Mouse (Mus musculus) hindlimb bud, embryonic 11.5 days (tissue): Measurements from ENCODE around the gene Rpl23.
"Not testable (repeated sequence)": the region's sequence is repeated elsewhere in the genome, so short reads cannot be mapped to it uniquely, and the experiment has no call there.

Experiments used
- DNase-seq: peaks from one replicate; pipeline ENCODE4 v3.0.0-alpha.2; 2012; ENCODE audit warnings: low read depth, low spot score; ENCODE audit errors: extremely low spot score

The Rpl23 gene

GRCm38 (mm10) chr11:97799994-97800690 lies 17.9 kb upstream of the Rpl23 start:
- DNase-seq: no peak

- DNase-seq: no peak
Observed at GRCm38 (mm10) chr11:97799146-97799993, 17.1 kb upstream of the Rpl23 start.

GRCm38 (mm10) chr11:97798782-97799145 lies 16.5 kb upstream of the Rpl23 start, which contains the start of gene Lasp1:
Lasp1 (plus strand) TSS chr11:97799000.
- no peak for DNase-seq

- DNase-seq: no peak
Observed at GRCm38 (mm10) chr11:97798083-97798435, 15.8 kb upstream of the Rpl23 start.

- DNase-seq: no peak
Observed at GRCm38 (mm10) chr11:97797369-97798082, 15.3 kb upstream of the Rpl23 start.

- DNase-seq: no peak
Observed at GRCm38 (mm10) chr11:97796910-97797309, 14.7 kb upstream of the Rpl23 start.

- DNase-seq: no peak
Observed at GRCm38 (mm10) chr11:97793165-97793564, 10.9 kb upstream of the Rpl23 start.

- not testable (repeated sequence) for DNase-seq
Observed at GRCm38 (mm10) chr11:97790778-97791438, 8.7 kb upstream of the Rpl23 start.

GRCm38 (mm10) chr11:97789727-97790126 lies 7.5 kb upstream of the Rpl23 start:
- no peak for DNase-seq

GRCm38 (mm10) chr11:97787961-97788360 lies 5.7 kb upstream of the Rpl23 start:
- no peak for DNase-seq

GRCm38 (mm10) chr11:97782564-97782895 lies 293 bp upstream of the Rpl23 start:
- no peak for DNase-seq

- DNase-seq: no peak
Observed at GRCm38 (mm10) chr11:97781478-97781831, 782 bp downstream of the Rpl23 start.

GRCm38 (mm10) chr11:97779968-97780701 lies 2.1 kb downstream of the Rpl23 start:
- DNase-seq: no peak

GRCm38 (mm10) chr11:97778918-97779317 lies 3.3 kb downstream of the Rpl23 start:
- DNase-seq: no peak

- no peak for DNase-seq
Observed at GRCm38 (mm10) chr11:97777129-97777529, 5.1 kb downstream of the Rpl23 start.

GRCm38 (mm10) chr11:97776497-97777128 lies 5.6 kb downstream of the Rpl23 start:
- no peak for DNase-seq

GRCm38 (mm10) chr11:97775808-97776496 lies 6.3 kb downstream of the Rpl23 start, which contains the start of gene 1700001P01Rik:
1700001P01Rik (minus strand) TSS chr11:97775918.
- no peak for DNase-seq

GRCm38 (mm10) chr11:97775186-97775585 lies 7.1 kb downstream of the Rpl23 start:
- DNase-seq: no peak

- no peak for DNase-seq
Observed at GRCm38 (mm10) chr11:97771410-97771809, 10.8 kb downstream of the Rpl23 start.

- DNase-seq: no peak
Observed at GRCm38 (mm10) chr11:97769704-97770103, 12.5 kb downstream of the Rpl23 start.
